Mouse (Mus musculus) spleen, adult 2 months (tissue): Measurements from ENCODE around the gene Fam71f2. TPM values are rescaled to one million over a fixed set of nuclear protein-coding genes. Genes with fewer than 3 reads are reported as not detected.

ENCODE experiments used
- DNase-seq, 2 experiments: peaks; one replicate each; pipeline versions ENCODE4 v3.0.0 to v3.0.0-alpha.2; 2012 to 2021; ENCODE audit warnings: low spot score in 2 of 2, low read depth in 1 of 2
- H3K27ac ChIP-seq: fragments of 200-500 bp; 2 replicates; pipeline ENCODE4 v1.5.1; 2012; ENCODE audit warnings: low read length, inconsistent platforms; ENCODE audit not compliant: insufficient read depth
- H3K27me3 ChIP-seq: fragments of 200-500 bp; 2 replicates; pipeline ENCODE4 v1.6.1; 2012; ENCODE audit warnings: mild to moderate bottlenecking, moderate library complexity, low read length, inconsistent platforms; ENCODE audit not compliant: control insufficient read depth, insufficient read depth
- H3K36me3 ChIP-seq: fragments of 200-500 bp; 2 replicates; pipeline ENCODE4 v1.6.1; 2012; ENCODE audit warnings: mild to moderate bottlenecking, low read length, inconsistent platforms; ENCODE audit not compliant: control insufficient read depth, insufficient read depth
- H3K4me1 ChIP-seq: fragments of 200-500 bp; 2 replicates; pipeline ENCODE4 v1.6.1; 2011; ENCODE audit warnings: inconsistent platforms; ENCODE audit not compliant: control insufficient read depth, insufficient read depth, insufficient read length
- H3K4me3 ChIP-seq: fragments of 200-500 bp; 2 replicates; pipeline ENCODE4 v1.5.1; 2011; ENCODE audit warnings: mild to moderate bottlenecking, inconsistent platforms; ENCODE audit not compliant: insufficient read depth, insufficient read length; ENCODE audit errors: extremely low read depth
- CTCF ChIP-seq: fragments of 200-500 bp; IDR thresholded peaks from 2 replicates; pipeline ENCODE4 v1.5.1; 2011; ENCODE audit warnings: mild to moderate bottlenecking, inconsistent platforms; ENCODE audit not compliant: insufficient read depth, insufficient read length, insufficient replicate concordance; ENCODE audit errors: extremely low read depth
- POLR2A ChIP-seq: fragments of 200-500 bp; IDR thresholded peaks from 2 replicates; pipeline ENCODE4 v1.6.1; 2011; ENCODE audit warnings: low read depth, low read length, inconsistent platforms
- WGBS: fragments of 180-500 bp; shearing (Covaris S2); methylation state at CpG from one replicate; pipeline ENCODE4 v1.1.7; 2018; 5-methylcytosine and 5-hydroxymethylcytosine counted together
- polyA plus RNA-seq: library from polyadenylated mRNA; depleted of rRNA; stranded (reverse); fragments of >200 nt; gene quantifications from 2 replicates; pipeline ENCODE4 v1.2.3, GENCODE M21; 2012

The Fam71f2 gene
- polyA plus RNA-seq, 1 experiment = 0.40 TPM

GRCm38 (mm10) chr6:29241697-29242096, 37.7 kb upstream of the Fam71f2 start:
- DNase-seq = no peak
- Histone ChIP-seq H3K36me3 (no peaks in the 10 kb centered on the region), H3K27ac (no peak overlapping the region), H3K4me1 (peaks cover 14% of the 10 kb centered on the region; the same call in 1 of the 2 replicates), H3K4me3 (no peak overlapping the region), H3K27me3 (no peaks in the 10 kb centered on the region)
- no peak for TF ChIP-seq POLR2A
- TF ChIP-seq CTCF = peak; percentile 16; the same call in 1 of the 2 replicates
- 31% methylated on average over 2 of the region's 2 CpGs for WGBS

GRCm38 (mm10) chr6:29242265-29242664, 37.1 kb upstream of the Fam71f2 start:
- Histone ChIP-seq H3K36me3 (no peaks in the 10 kb centered on the region), H3K4me1 (peaks cover 14% of the 10 kb centered on the region; the same call in 1 of the 2 replicates), H3K4me3 (no peak overlapping the region), H3K27ac (no peak overlapping the region), H3K27me3 (no peaks in the 10 kb centered on the region)
- WGBS = 84% methylated on average over 1 of the region's 1 CpGs
- no peak for TF ChIP-seq CTCF
- TF ChIP-seq POLR2A = no peak
- no peak for DNase-seq

- H3K27ac ChIP-seq = peak overlapping the region; percentile 49
- no peak overlapping the region for H3K4me3 ChIP-seq
- DNase-seq = peak in 1 of 2 experiments; percentile 62
- peaks cover 14% of the 10 kb centered on the region; the same call in 1 of the 2 replicates for H3K4me1 ChIP-seq
- H3K36me3 ChIP-seq = no peaks in the 10 kb centered on the region
- no peaks in the 10 kb centered on the region for H3K27me3 ChIP-seq
- TF ChIP-seq CTCF (no peak), POLR2A (no peak)
- WGBS = 48% methylated on average over 14 of the region's 14 CpGs
Observed at GRCm38 (mm10) chr6:29245272-29246120, 33.9 kb upstream of the Fam71f2 start.

GRCm38 (mm10) chr6:29246183-29246582, 33.2 kb upstream of the Fam71f2 start:
- TF ChIP-seq POLR2A = no peak
- TF ChIP-seq CTCF = no peak
- DNase-seq = no peak
- Histone ChIP-seq H3K27me3 (no peaks in the 10 kb centered on the region), H3K27ac (peak overlapping the region; percentile 49), H3K4me1 (peaks cover 14% of the 10 kb centered on the region; the same call in 1 of the 2 replicates), H3K36me3 (no peaks in the 10 kb centered on the region), H3K4me3 (no peak overlapping the region)
- 82% methylated on average over 3 of the region's 3 CpGs for WGBS

DNA sequence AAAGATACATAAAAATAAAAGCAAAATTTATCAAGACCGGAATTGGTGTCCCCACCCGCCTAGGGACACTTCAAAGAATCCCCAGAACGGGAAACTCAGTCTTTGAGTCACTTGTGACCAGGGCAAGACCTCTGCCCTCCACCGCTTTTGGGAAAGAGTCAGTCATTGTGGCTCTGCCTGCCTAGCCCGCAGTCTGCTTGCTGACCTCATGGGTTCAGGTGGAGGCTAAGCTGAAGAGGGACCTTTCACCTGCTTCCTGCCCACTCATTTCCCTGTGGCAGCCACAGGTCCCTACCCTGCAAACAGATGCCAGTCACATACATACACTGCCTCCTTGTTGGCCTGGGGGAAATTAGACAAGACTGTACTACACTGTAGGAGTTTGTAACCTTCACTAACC, 32.8 kb upstream of the Fam71f2 start:
- no peak for DNase-seq
- peaks cover 14% of the 10 kb centered on the region; the same call in 1 of the 2 replicates for H3K4me1 ChIP-seq
- no peak overlapping the region for H3K27ac ChIP-seq
- H3K27me3 ChIP-seq = no peaks in the 10 kb centered on the region
- H3K4me3 ChIP-seq = no peak overlapping the region
- 41% methylated on average over 5 of the region's 5 CpGs for WGBS
- no peaks in the 10 kb centered on the region for H3K36me3 ChIP-seq
- TF ChIP-seq POLR2A (no peak), CTCF (no peak)

DNA sequence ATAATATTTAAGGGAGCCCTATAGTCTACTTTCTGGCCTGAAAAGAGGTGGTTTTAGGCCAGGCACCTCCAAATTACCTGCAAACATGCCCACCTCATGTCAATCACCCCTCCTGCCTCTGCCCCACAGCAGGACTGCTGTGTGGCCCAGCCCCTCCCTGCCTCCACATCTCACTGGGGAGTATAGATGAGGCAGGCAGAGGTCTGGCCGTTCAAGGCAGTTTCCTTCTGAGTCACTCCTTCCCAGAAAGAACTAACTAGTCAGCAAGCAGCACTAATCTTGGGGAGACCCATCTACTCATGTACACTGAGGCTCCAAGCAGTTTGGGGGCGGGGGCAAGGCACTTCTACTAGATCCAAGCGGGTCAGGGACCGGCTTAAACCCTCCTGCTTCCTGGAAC, 32.3 kb upstream of the Fam71f2 start:
- Histone ChIP-seq H3K36me3 (no peaks in the 10 kb centered on the region), H3K4me1 (peaks cover 14% of the 10 kb centered on the region; the same call in 1 of the 2 replicates), H3K27ac (no peak overlapping the region), H3K4me3 (no peak overlapping the region), H3K27me3 (no peaks in the 10 kb centered on the region)
- TF ChIP-seq CTCF (no peak), POLR2A (no peak)
- WGBS = 63% methylated on average over 4 of the region's 4 CpGs
- no peak for DNase-seq

GRCm38 (mm10) chr6:29259418-29259817, 20.0 kb upstream of the Fam71f2 start:
- H3K36me3 ChIP-seq = no peaks in the 10 kb centered on the region
- no peak for DNase-seq
- H3K4me1 ChIP-seq = peaks cover 7% of the 10 kb centered on the region; the same call in 1 of the 2 replicates
- H3K27ac ChIP-seq = no peak overlapping the region
- TF ChIP-seq POLR2A (no peak), CTCF (no peak)
- H3K27me3 ChIP-seq = no peaks in the 10 kb centered on the region
- 8% methylated on average over 1 of the region's 1 CpGs for WGBS
- no peak overlapping the region for H3K4me3 ChIP-seq
